Mouse (Mus musculus): ENCODE data around the gene E130309D02Rik.

Gene E130309D02Rik

DNA sequence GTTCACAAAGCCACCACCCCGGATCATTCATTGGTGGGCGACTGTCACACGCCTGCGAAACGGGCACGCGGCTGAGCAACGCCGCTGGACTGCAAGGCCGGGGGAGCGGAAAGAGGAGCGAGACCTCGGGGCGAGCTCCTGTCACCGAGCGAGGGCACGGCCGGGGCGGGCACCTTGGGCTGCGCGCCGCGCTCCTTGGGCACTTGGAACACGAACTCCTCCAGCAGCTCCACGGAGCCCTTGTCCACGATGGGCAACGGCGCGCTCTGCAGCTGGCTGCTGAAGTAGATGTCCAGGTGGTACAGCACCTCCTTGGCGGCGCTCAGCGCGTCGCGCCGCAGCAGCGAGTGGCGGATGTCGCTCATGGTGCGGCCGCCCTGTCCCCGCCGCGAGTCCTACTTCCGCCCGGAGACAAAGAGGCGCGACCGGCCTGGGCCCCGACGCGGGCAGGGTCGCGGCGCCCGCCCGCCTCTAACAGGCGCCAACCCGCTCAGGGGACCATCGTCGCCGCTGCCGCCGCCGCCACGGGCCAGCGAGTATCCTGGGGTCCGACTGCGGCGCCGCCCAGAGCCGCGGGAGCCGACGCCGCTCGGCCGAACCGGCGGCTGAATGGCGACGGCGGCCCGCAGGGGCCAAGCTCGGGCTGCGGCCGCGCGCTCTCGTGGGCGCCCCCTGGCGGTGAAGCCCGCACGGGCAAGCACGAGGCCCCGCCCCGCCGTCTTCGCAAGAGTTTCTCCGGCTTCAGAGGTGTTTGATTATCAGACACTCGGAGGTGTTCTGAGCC, at the start of gene E130309D02Rik:
Gene E130309D02Rik, minus strand, starts transcription at position 631 of the 784 bp plus-strand sequence.
- peak; percentile 36 to 82 for DNase-seq (ENCODE audit: low read depth in 1 of 2, low spot score in 2 of 2)

DNA sequence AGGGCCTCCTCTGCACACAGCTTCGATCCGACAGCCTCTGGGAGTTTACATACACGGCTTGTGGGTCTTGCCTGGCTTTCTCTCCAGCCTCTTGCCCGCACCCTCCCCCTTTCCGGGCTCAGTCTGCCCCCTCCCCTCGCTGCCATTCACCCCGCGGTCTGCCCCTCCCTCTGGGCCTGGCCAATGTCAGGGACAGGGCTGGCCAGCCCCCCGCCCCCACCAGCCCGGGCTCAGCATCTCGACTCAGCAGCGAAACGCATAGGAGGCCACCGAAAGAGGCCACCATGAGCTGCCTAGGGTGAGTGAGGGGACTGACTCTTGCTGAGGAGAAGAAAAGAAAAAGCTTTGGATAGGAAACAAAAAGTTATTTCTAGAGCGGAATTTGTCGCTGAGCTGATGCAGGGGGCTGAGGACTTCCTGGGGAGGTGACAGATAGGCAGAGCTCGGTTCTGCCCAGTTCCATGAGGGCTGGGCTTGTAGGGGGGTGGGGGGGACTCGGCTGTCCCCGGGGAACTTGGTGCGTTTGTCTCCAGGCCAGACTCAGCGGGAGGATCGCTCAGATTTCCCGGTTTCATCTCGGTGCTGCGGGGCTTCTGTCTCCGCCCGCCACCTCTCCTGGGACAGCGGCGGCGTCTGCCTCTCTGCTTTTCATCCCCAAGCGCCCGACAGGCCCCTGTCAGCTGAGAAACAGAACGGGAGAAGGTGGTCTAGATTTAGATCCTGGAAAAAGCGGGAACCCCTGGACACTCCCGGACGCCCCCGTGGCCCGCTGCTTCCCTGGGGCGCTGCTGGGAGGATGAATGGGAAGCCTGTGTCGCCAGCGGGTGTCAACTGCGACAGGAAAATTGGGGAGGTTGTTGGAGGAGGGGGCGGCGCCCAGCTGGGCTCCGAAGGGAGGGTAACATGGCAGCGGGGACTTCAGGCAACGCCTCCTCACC, 48.8 kb upstream of the E130309D02Rik start:
- no peak for DNase-seq (ENCODE audit: low read depth in 1 of 2, low spot score in 2 of 2)

DNA sequence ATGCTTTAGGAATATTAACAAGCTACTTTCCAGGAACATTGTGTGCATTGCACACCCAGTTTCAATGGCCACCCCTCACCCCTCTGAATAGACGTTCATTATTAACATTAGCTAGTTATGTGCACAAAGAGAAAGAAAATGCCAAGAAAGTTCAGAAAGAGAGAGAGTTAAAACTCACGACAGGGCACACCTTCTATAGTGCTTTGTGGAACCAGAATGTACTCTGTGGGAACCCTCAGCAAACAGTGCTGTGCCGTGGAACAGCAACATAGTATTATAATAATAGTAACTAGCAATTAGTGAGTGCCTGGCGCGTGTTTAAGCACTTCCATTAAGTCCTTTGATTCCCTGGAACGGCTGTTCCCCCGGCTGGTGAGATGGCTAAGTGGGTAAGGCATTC, 46.3 kb upstream of the E130309D02Rik start:
- DNase-seq (ENCODE audit: low read depth in 1 of 2, low spot score in 2 of 2) = no peak

DNA sequence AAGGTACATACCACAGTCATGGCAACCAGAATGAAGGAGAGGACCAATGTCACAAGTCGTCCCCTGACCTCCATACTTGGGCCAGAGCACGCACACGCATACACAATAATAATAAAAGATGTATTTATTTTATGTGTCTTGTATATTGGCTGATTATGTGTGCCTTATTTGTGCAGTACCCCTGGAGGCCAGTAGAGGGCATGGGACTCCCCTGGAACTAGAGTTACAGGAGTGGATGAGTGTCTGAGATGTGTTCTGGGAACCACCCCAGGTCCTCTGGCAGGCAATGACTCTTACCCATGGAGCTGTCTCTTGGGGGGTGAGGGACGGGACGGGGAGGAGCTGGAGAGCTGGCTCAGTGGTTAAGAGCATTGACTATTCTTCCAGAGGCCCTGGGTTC, 44.8 kb upstream of the E130309D02Rik start:
- DNase-seq (ENCODE audit: low read depth in 1 of 2, low spot score in 2 of 2) = no peak

DNA sequence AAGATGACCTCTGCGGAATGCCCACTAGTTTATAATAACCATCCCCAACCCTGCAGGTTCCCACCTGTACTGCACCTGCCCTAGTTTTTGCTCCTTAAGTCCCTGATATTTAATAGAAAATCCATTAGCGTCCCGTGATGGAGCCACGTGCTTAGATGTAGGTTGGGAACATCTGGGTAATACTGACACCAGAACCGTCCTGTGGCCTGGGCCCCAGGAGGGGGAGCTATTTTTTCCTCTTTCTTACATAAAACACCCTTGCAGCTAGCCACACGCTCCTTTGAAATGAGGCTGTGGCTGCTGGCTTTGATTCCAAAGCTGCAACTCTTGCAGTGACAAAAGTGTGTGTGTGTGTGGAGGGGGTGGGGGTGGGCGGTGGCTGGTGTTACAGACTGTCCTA, 44.1 kb upstream of the E130309D02Rik start:
- no peak for DNase-seq (ENCODE audit: low read depth in 1 of 2, low spot score in 2 of 2)

DNA sequence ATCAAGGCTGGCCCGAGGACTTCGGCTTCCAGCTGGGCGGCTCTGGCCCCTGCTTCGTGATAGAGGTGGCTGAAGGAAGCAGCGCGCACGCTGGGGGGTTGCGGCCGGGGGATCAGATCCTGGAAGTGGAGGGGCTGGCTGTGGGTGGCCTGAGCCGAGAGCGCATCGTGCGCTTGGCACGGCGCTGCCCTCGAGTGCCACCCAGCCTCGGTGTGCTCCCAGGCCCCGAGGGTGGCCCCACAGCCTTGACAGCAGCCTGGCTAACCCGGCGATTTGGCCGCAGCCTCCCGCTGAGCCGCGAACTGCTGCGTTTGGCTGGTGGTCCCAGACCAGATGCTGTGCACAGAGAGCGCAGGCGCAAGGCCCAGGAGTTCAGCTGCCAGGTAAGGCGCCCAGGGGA, 42.4 kb upstream of the E130309D02Rik start:
- DNase-seq (ENCODE audit: low read depth in 1 of 2, low spot score in 2 of 2) = no peak

DNA sequence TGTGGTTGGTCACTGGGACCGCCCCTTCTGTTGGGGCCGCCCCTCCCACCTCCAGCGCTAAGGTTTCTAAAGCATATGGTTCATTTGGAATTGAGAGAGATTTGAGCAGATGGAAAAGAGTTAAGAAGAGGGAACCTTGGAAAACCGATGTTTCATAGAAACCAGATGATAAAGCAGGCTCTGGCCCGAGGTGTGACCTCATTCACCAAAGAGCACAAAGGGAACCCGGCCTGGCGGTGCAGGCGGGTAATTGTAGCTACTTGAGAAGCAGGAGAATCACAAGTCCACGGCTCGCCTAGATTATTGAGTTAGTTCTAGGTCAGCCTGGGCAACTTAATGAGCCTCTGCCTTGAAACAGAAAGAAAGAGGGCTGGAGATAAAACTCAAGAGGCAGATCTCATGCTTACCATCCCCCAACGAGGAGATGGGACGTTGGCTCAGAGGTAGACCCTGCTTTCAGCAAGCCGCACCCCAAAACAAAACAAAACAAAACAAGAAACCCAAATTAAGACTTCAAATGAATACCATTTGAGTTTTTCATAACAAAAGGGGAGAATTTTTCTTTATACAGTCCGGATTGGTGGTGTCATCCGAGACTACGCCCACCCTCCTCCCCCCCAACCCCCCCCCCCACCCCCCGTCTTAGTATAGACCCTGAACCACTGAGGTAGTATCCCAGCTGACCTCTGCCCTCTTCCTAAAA, 41.7 kb upstream of the E130309D02Rik start, which contains the start of gene Grid2ip:
Gene Grid2ip, plus strand, starts transcription at position 653 of the 703 bp plus-strand sequence.
- DNase-seq (ENCODE audit: low read depth in 1 of 2, low spot score in 2 of 2) = no peak

DNA sequence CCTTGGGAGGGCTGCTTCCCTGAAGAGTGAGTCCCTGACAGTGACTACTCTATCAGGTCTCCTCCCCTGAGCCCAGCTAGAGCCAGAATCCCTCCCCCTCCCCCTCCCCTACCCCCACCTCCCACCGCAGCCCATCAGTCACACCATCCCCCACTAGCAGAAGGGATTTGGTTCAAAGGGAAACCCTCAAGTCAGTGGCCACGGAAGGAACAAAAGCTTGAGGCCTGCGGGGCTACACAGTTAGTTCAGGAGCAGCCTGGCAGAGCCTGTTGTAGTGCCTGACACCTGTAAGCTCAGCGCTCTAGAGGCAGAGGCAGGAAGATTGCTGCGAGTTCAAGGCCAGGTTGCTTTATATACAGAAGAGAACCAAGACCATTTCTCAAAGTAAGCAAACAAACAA, 40.9 kb upstream of the E130309D02Rik start:
- no peak for DNase-seq (ENCODE audit: low read depth in 1 of 2, low spot score in 2 of 2)

DNA sequence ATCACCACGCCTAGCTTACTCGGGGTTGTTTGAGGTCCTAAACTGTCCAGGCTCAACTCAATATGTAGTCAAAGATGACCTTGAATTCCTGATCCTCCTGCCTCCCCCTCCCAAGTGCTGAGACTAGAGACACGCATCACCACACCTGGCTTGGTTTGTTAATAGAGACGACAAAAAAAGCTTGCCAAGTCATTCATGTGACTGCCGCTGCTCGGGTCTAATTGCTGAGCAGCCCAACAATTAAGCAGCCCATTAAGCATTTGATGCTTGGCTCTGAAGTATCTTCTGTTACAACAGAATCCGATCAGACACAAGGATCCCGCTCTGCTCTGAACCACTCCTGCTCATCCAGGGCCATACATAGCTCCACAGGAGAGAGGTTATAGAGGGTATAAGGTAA, 31.2 kb upstream of the E130309D02Rik start:
- DNase-seq (ENCODE audit: low read depth in 1 of 2, low spot score in 2 of 2) = no peak

DNA sequence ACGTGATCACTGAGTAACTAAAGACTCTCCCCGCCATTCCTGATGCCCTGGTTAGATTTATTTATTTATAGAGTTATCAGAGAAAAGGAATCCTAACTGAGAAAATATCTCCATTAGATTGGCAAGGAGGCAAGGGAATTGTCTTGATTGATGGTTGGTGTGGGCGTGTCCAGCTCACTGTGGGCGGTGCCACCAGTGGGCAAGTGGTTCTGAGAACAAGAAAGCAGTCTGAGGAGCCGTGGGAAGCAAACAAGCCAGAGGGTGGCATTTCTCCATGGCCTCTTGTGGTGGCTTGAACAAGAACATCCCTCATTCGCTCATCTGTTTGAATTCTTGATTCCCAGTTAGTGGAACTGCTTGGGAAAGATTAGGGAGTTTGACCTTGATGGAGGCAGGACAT, 24.4 kb upstream of the E130309D02Rik start:
- no peak for DNase-seq (ENCODE audit: low read depth in 1 of 2, low spot score in 2 of 2)

DNA sequence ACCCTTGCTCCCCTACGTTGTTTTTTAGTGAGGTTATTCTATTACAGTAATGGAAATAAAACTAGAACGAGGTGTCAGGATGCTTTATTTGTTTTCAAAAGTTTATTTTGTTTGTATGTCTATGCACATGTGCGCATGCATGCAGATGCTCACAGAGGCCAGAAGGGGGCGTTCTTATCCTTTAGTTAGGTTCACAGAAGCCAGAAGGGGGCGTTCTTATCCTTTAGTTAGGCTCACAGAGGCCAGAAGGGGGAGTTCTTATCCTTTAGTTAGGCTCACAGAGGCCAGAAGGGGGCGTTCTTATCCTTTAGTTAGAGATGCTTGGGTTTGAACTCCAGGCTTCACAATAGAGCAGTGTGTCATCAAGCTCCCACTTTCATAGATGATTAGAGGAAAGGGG, 21.4 kb upstream of the E130309D02Rik start:
- DNase-seq (ENCODE audit: low read depth in 1 of 2, low spot score in 2 of 2) = no peak

DNA sequence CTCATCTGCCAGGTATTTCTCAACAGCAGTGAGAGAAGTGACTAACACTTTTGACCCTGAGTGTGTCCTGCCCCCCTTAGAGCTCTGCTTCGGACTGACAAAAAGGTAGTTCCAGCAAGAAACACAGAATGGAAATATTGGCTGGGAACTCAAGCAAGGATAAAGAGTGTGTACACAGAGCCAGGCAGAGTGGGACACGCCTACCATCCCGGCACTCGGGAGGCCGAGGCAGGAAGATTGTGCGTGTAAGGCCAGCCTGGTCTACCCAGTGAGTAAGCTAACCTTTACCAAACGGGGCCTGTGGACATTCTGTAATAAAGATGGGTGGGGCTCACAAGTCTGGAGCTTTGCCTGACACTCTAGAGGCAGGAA, 19.9 kb upstream of the E130309D02Rik start:
- DNase-seq (ENCODE audit: low read depth in 1 of 2, low spot score in 2 of 2) = no peak

DNA sequence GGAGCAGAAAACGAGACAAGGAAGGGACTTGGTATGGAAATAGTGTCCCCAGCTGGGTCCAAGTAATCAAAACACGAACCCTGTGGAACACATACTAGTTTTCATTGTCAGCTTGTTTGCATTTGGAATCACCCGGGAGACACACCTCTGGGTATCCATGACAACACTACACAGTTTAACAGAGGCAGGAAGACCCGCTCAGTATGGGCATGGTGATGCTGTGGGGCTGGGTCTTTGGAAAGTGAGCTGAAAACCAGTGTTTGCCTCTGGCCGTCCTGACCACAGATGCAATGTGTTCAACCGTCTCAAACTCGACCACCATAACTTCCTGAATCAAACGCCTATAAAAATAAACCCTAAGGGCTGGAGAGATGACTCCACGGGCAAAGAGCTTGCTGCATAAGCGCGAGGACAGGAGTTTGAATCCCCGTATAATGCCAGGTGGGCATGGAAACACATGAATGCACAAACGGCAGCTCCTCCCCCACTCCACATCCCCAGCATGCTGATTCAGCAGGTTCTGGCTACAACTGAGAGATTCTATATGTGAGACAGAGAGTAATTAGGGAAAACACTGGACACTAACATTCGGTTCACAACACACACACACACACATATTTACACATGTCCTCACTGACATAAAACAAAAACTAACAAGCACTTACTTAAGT, 19.4 kb upstream of the E130309D02Rik start:
- no peak for DNase-seq (ENCODE audit: low read depth in 1 of 2, low spot score in 2 of 2)

DNA sequence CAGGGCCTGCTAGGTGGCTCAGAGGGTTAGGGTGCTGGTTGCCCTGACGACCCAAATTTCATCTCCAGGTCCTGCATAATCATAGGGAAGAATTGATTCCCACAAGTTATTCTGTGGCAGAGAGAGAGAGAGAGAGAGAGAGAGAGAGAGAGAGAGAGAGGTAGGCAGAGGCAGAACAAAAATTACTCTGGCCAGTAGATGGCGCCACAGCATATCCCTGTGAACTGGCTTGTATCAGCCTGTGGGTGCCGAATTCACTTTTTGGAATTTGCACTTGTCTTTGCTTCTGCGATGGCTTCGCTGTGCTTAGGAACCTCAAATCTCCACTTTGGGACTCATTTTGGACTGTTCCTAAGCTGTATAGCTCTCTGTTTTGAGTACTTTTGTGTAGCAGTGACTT, 18.7 kb upstream of the E130309D02Rik start:
- DNase-seq (ENCODE audit: low read depth in 1 of 2, low spot score in 2 of 2) = peak in 1 of 2 experiments; percentile 46

DNA sequence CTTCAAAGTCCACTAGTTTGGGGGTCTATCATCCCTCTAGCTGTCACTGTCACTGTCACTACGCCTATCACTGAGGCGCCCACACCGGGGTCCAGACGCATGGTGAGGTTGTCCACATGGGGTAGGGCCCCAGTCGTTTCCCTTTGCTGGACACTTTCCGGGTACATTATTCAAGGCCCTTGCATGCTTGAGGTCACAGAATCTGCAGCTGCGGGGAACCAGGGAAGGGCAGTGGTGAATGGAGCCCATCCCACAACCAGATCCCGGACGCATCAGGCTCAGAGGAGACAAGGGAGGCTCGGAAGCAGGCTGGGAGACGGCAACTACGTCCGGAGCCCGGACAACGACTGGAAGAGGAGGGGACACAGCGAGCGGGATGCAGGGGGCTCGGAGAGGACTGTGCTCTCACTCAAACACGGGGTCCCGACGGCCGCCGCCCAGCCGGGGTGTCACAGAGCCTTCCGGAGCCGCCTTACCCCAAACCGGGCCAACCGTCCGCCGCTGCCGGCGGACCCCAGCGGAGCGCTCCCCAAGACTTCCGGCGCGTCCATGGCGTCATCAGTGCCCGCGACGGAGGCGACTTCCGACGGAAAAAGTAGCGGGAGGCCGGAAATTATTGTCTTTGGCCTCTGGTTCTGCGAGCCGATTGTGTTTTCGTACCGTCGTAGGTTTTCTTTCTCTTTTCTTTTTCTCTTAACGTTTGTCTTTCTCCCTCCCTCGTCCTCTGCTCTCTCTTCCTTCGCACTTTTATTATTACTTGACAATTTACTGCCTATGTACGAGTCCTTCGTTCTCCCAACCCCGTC, 13.7 kb upstream of the E130309D02Rik start, which contains the start of gene Zdhhc4:
Gene Zdhhc4, minus strand, starts transcription at position 567 of the 806 bp plus-strand sequence.
- DNase-seq (ENCODE audit: low read depth in 1 of 2, low spot score in 2 of 2) = peak; percentile 66 to 77

DNA sequence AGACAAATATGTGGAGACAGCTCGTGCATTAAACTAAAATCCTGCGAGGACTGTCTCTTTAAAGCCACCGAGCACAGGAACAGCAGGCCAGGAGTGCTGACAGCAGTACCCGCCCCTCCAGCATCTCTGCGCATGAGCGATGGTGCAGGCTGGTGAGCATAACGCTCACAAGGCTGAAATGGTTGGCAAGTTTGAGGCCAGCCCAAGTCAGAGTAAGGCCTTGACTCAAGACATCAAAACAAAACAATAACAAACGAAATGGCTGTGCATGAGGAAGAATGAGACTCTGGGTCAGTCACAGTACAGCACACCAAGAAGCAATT, 2.1 kb upstream of the E130309D02Rik start:
- DNase-seq (ENCODE audit: low read depth in 1 of 2, low spot score in 2 of 2) = no peak

DNA sequence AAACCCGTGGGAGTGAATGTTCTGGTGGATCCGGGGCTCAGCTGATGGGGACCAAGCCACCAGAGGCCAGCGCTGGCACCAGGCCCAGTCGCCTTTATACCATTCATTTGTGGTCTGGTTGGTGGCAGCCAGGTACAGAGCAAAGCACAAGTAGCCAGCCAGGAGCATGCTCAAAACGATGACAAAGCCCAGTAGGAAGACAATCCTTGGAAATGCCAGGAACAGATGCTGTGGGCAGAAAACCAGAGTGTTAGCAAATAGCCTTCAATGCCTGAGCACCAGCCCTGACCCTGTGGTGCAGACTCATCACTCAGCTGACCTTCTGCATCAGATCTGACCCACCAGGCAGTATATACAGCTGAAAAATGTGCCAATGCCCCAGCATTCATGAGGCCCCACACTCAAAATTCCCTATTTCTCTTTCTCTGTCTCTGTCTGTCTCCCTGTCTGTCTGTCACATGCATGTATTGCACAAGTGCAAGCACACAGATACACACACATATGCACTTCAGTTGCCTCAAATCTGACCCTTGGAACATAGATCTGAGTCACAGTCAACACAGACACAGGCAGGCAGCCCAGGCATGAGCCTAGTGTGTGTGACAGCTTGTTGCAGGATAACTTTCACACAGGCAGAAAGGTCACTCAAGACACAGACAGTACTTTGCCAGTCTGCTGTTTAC, 1.6 kb upstream of the E130309D02Rik start:
- DNase-seq (ENCODE audit: low read depth in 1 of 2, low spot score in 2 of 2) = no peak

DNA sequence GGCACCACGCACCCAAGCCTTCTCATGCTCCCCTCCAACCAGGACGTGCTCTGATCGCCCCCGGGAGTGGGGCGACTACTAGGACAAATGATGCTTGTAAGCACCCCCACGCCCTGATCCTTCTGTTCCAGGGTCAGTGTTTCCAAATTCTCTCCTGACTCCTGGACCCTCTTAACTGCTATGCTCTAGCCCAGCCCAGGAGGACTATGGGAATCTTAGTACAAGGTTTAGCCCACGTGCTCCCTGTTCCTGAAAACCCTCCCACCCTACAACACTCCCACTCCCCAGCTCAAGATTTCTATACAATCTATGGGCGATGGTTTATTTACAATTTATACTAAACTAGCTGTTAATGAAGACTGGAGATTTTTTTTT, 341 bp upstream of the E130309D02Rik start:
- DNase-seq (ENCODE audit: low read depth in 1 of 2, low spot score in 2 of 2) = no peak

DNA sequence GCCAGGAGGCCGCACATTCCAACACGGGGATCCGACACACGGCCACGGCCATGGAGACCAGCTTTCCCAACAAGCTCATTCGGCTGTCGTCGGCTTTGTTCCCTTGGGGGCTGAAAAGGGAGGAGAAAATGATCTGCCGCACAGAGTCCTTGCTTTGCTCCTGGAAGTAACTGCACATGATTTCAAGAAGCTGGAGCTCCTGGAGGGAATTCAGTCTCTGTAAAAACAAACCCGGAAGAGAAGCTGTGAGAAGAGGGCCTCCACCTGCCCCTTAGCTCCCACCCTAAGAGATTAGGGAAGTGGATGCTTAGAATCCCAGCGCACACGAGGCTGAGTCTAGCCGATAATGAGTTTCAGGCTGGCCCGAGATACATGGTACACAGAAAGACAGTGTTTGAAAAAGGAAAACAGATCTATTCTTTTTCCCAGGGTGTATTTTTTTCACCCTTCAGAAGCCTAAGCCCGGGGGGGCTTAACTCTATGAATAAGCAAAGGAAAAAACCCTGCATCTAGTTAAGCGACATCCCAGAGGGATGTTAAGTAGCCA, 904 bp downstream of the E130309D02Rik start:
- no peak for DNase-seq (ENCODE audit: low read depth in 1 of 2, low spot score in 2 of 2)
